Mouse (Mus musculus): ENCODE data around the gene Pik3c2b. TPM values are rescaled to one million over a fixed set of nuclear protein-coding genes. Genes with fewer than 3 reads are reported as not detected.

Gene Pik3c2b
- polyA plus RNA-seq (2015; fragmentation: Illumina TruSeq; extraction: RNeasy Lipid Tissue Mini Kit (QIAGEN cat#74804); ENCODE audit: insufficient read depth, low read depth, low replicate concordance), result 1.6 TPM

DNA sequence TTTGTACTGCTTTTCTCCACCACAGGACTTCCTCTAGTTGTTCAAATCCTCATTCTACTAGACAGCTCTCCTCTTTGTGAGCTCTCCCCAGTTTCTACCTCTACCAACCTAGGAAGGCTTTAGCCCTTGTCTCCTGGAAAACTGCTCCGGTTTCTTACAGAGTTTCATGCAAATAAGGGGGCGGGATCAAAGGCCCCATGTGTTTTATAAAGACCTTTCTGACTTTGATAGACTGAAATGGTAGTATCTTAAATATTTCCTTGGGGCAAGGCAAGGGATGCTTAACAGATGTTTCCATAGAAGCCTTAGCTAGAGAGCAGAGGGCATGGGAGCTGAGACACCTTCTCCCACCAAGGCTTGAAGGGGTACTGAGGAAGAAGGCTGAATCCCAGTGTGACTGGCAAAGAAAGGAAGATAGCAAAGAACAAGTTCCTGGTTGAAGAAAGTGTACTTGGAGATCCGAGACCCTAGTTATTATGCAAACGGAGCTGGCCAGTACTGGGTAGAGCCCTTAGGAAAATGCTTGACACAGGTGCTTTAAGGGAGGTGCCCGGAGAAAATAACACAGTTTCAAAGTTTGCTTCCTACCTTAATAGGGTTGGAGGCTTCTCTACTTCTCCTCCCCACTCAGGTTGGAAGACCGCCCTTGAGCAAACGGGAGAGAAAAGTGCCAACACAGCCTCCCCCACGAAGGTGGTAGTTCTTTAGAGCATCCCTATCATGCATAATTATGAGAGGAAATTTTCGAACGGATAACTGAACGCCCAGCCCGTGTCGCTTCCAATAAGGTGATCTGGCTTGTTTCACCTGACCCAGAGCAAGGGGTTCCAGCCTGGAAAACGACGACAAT, at the start of gene Pik3c2b:
Gene Pik3c2b (plus strand): TSS at position 657 of the 850 bp plus-strand sequence.

DNA sequence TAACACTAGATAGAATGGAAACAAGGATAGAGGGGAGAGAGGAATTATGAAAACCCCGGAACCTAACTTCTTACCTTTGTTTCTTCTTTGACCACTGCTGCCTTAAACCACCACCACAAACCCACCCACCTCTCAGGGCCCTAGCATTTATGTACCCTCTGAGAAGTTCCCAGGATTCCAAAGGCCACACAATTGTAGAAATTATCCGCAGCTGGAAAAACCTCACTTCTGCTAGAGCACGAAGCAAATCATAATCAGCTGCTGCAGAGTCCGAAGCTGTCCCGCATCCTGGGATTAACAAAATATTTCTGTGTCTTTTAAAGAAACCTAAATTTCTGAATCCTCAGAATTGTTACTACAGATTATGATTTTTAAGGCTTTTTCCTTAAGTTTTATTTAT, 15.0 kb upstream of the Pik3c2b start, which contains the start of gene Mdm4:
Gene Mdm4 (minus strand): TSS at position 101 of the 400 bp plus-strand sequence.

DNA sequence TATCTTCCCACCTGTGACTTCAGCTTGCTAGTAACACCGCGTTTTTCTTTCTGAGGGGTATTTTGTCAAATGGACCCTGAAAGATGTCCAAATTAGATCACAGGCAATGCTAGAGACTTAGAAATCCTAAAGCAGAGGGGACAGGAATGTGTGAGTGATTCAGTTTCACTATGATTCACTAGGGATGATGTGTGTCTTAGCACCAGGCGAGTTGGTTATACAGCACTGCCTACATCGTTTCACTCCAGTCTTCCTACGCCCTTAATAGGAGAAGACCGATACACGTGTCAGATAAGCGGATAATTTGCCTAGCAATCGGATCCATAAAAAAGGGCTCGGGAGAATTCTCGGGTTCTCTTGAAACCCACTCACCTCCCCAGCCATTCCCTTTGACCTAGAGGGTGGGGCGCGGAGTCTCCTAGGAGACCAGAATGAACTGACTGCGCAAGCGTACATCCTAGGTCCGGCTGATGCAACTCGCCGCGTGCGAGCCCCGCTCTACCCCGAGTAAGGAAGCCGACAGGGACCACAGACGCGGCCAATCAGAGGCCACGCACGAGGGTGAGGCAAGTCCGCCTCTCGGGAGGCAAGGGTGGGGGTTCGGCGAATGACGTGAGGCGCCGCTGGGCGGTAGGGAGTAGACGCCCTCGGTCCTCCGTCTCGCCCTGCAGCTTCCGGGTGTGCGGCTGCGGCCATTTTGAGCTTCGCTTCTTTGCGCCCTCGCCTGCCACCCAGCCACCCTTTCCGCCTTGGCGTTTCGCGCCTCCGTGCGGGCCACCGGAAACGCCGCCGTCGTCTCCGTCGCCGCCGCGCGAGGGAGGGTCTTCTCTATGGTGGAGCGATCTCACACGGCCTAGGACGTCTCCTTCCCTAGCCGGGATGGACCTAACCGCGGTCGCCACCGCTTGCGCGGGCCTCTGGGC, 85.4 kb downstream of the Pik3c2b start, which contains the start of gene Ppp1r15b:
Gene Ppp1r15b (plus strand): TSS at position 506 of the 923 bp plus-strand sequence.

Other genes with a start within 250 kb of the Pik3c2b start
- gene Lrrn2, start 165.4 kb upstream of the Pik3c2b start, polyA plus RNA-seq (2015; fragmentation: Illumina TruSeq; extraction: RNeasy Lipid Tissue Mini Kit (QIAGEN cat#74804); ENCODE audit: insufficient read depth, low read depth, low replicate concordance), result 1.2 TPM
- 21.6 TPM for gene Mdm4, start 15.1 kb upstream of the Pik3c2b start, polyA plus RNA-seq (2015; fragmentation: Illumina TruSeq; extraction: RNeasy Lipid Tissue Mini Kit (QIAGEN cat#74804); ENCODE audit: insufficient read depth, low read depth, low replicate concordance)
- gene Ppp1r15b, start 85.5 kb downstream of the Pik3c2b start, polyA plus RNA-seq (2015; fragmentation: Illumina TruSeq; extraction: RNeasy Lipid Tissue Mini Kit (QIAGEN cat#74804); ENCODE audit: insufficient read depth, low read depth, low replicate concordance), result 15.4 TPM
- 9.3 TPM for gene Plekha6, start 118.5 kb downstream of the Pik3c2b start, polyA plus RNA-seq (2015; fragmentation: Illumina TruSeq; extraction: RNeasy Lipid Tissue Mini Kit (QIAGEN cat#74804); ENCODE audit: insufficient read depth, low read depth, low replicate concordance)